Mouse (Mus musculus): ENCODE measurements around the gene Gipr. TPM values are rescaled to one million over a fixed set of nuclear protein-coding genes. Genes with fewer than 3 reads are reported as not detected.

Gipr gene
- polyA plus RNA-seq, 1 experiment, result 2.6 TPM

DNA sequence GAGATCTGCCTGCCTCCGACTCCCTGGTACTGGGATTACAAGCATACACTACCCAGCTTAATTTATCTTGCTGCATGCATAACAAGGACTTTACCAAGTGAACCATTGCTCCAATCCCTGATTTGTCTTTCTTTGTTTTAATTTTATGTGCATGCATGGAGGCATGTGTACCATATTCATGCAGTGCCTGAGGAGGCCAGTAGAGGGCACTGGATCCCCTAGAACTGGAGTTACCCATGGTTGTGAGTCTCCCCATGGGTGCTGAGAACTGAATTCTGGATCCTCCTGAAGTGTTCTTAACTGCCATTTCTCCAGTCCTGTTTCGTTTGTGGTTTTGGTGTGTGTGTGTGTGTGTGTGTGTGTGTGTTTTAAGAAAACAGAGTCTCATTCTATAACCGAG, 1.1 kb upstream of the Gipr start:
- no peaks in the 10 kb centered on the region for H3K27me3 ChIP-seq (ENCODE audit: control insufficient read depth, insufficient read depth, low read length)
- 89% methylated on average over 3 of the region's 3 CpGs for WGBS

DNA sequence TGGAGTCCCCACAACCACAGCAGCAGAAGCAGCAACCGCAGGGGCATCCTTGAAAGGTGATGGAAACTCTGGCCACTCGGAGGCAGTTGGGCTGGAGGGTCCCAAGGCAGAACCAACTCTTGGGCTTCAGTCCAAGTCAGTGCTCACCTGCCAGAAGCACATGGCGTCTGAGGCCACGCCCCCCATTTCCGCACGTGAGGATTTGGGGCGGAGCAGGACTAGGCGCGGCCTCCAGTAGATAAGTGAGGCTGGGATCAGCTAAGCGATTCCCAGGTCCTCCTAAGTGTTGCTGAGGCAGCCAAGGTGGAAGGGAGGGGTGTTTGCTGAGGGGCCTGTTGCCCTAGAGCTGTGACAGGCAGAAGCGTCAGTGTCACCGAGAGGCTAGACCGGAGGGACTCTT, 949 bp downstream of the Gipr start:
- 19% methylated on average over 13 of the region's 13 CpGs for WGBS
- Histone ChIP-seq H3K27me3 (ENCODE audit: control insufficient read depth, insufficient read depth, low read length) (no peaks in the 10 kb centered on the region), H3K4me3 (replicated peaks; ENCODE audit: insufficient read depth, low read depth, low read length) (no peak overlapping the region), H3K27ac (ENCODE audit: insufficient read depth, low read length) (no peak overlapping the region), H3K4me1 (ENCODE audit: control insufficient read depth, insufficient read depth, low read length) (no peaks in the 10 kb centered on the region; the same call in none of the 2 replicates)
- TF ChIP-seq POLR2A (IDR thresholded peaks at IDR 0.05; ENCODE audit: borderline replicate concordance, insufficient read depth, low read length) (no peak), CTCF (IDR thresholded peaks at IDR 0.05; ENCODE audit: borderline replicate concordance, insufficient read depth, low read depth, low read length) (no peak)
- no peak for DNase-seq

More for the DNA sequence above, 1.1 kb upstream of the Gipr start:
- Histone ChIP-seq H3K4me1 (ENCODE audit: control insufficient read depth, insufficient read depth, low read length) (peaks cover 8% of the 10 kb centered on the region), H3K4me3 (replicated peaks; ENCODE audit: insufficient read depth, low read depth, low read length) (no peak overlapping the region), H3K27ac (ENCODE audit: insufficient read depth, low read length) (no peak overlapping the region)
- no peak for TF ChIP-seq CTCF (IDR thresholded peaks at IDR 0.05; ENCODE audit: borderline replicate concordance, insufficient read depth, low read depth, low read length)
- TF ChIP-seq POLR2A (IDR thresholded peaks at IDR 0.05; ENCODE audit: borderline replicate concordance, insufficient read depth, low read length), result no peak
- DNase-seq, result no peak

DNA sequence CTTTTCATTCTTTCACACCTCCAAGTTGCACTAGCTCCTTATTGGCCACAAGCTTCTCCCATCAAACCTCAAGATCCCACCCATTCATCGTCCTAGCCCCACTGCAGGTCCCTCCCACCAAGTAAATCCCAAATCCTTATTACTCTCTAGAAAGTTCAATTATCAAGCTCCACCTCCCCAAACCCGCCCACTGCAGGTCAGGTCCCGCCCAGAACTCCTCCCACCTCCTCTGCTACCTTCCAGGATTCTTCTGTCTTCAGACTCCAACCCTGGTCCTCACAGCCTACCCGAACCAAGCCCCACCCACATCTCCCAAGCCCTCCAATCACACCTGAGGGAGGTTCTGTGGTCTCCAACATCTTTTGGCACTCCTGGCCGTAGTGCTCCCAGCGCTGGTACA, 1.7 kb downstream of the Gipr start:
- H3K4me3 ChIP-seq (replicated peaks; ENCODE audit: insufficient read depth, low read depth, low read length), result no peak overlapping the region
- H3K4me1 ChIP-seq (ENCODE audit: control insufficient read depth, insufficient read depth, low read length), result peaks cover 7% of the 10 kb centered on the region
- no peak for TF ChIP-seq CTCF (IDR thresholded peaks at IDR 0.05; ENCODE audit: borderline replicate concordance, insufficient read depth, low read depth, low read length)
- no peak for TF ChIP-seq POLR2A (IDR thresholded peaks at IDR 0.05; ENCODE audit: borderline replicate concordance, insufficient read depth, low read length)
- no peak for DNase-seq
- WGBS, result 8% methylated on average over 6 of the region's 6 CpGs
- no peaks in the 10 kb centered on the region for H3K27me3 ChIP-seq (ENCODE audit: control insufficient read depth, insufficient read depth, low read length)
- no peak overlapping the region for H3K27ac ChIP-seq (ENCODE audit: insufficient read depth, low read length)

DNA sequence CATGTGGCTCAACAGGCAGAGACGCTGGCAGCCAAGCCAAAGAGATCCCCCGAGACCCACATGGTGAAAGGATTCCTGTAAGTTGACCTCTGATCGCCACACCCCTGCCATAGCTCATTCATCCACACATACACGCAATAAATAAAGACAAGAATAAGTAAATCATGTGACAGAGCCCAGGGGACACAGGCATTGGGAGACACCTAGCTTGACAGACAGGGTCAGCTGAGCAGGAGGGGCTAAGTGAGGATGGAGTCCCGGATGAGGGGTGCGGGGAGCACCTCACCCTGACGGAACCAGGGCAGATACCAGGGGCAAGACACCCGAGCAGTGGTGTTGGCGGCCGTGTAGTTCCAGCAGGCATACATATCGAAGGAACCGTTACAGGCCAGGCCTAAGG, 2.2 kb downstream of the Gipr start:
- Histone ChIP-seq H3K27me3 (ENCODE audit: control insufficient read depth, insufficient read depth, low read length) (no peaks in the 10 kb centered on the region), H3K4me1 (ENCODE audit: control insufficient read depth, insufficient read depth, low read length) (peaks cover 9% of the 10 kb centered on the region), H3K27ac (ENCODE audit: insufficient read depth, low read length) (no peak overlapping the region), H3K4me3 (replicated peaks; ENCODE audit: insufficient read depth, low read depth, low read length) (no peak overlapping the region)
- TF ChIP-seq POLR2A (IDR thresholded peaks at IDR 0.05; ENCODE audit: borderline replicate concordance, insufficient read depth, low read length) (no peak), CTCF (IDR thresholded peaks at IDR 0.05; ENCODE audit: borderline replicate concordance, insufficient read depth, low read depth, low read length) (no peak)
- 51% methylated on average over 12 of the region's 12 CpGs for WGBS
- no peak for DNase-seq

DNA sequence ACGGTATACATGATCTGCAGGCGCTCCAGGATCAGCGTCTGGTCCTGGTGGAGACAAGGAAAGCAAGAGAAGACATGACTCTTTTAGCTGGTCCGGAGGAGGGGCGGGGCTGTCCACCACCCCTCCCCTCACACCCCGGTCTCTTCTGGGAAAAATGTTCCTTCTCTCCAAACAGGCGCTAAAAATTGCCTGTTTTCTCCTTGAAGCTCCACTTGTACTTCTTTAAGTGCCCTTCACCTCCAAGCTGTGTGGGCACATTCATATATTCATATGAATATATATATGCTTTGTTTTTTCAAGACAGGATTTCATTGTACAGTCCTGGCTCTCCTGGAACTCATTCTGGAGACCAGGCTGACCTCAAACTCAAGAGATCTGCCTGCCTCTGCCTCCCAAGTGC, 3.0 kb downstream of the Gipr start:
- DNase-seq, result no peak
- no peak for TF ChIP-seq CTCF (IDR thresholded peaks at IDR 0.05; ENCODE audit: borderline replicate concordance, insufficient read depth, low read depth, low read length)
- no peak for TF ChIP-seq POLR2A (IDR thresholded peaks at IDR 0.05; ENCODE audit: borderline replicate concordance, insufficient read depth, low read length)
- 84% methylated on average over 7 of the region's 7 CpGs for WGBS

DNA sequence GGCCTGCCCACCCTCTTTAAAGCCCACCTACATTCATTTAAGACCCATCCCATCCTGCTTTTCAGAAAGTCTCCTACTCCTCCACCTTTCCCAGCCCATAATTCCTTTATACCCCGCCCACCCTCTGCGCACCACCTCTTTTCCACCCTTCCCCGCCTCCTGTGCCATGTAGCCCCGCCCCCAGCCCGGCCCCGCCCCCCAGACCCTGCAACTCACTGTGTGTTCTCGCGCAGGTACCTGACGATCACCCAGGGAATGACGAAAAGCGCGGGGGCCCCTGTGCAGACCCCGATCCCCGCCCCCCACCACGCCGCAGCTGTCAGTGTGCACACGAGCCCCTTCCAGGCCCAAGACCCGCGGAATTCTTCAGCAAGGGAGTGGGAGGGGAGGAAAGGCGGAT, 5.8 kb downstream of the Gipr start:
- no peak for DNase-seq
- Histone ChIP-seq H3K27me3 (ENCODE audit: control insufficient read depth, insufficient read depth, low read length) (no peaks in the 10 kb centered on the region), H3K4me1 (ENCODE audit: control insufficient read depth, insufficient read depth, low read length) (peaks cover 14% of the 10 kb centered on the region), H3K27ac (ENCODE audit: insufficient read depth, low read length) (no peak overlapping the region), H3K4me3 (replicated peaks; ENCODE audit: insufficient read depth, low read depth, low read length) (no peak overlapping the region)
- TF ChIP-seq POLR2A (IDR thresholded peaks at IDR 0.05; ENCODE audit: borderline replicate concordance, insufficient read depth, low read length), result no peak
- no peak for TF ChIP-seq CTCF (IDR thresholded peaks at IDR 0.05; ENCODE audit: borderline replicate concordance, insufficient read depth, low read depth, low read length)
- 2% methylated on average over 20 of the region's 20 CpGs for WGBS

More for the DNA sequence above, 3.0 kb downstream of the Gipr start:
- Histone ChIP-seq H3K27me3 (ENCODE audit: control insufficient read depth, insufficient read depth, low read length) (no peaks in the 10 kb centered on the region), H3K4me3 (replicated peaks; ENCODE audit: insufficient read depth, low read depth, low read length) (no peak overlapping the region), H3K27ac (ENCODE audit: insufficient read depth, low read length) (no peak overlapping the region), H3K4me1 (ENCODE audit: control insufficient read depth, insufficient read depth, low read length) (peaks cover 9% of the 10 kb centered on the region)

DNA sequence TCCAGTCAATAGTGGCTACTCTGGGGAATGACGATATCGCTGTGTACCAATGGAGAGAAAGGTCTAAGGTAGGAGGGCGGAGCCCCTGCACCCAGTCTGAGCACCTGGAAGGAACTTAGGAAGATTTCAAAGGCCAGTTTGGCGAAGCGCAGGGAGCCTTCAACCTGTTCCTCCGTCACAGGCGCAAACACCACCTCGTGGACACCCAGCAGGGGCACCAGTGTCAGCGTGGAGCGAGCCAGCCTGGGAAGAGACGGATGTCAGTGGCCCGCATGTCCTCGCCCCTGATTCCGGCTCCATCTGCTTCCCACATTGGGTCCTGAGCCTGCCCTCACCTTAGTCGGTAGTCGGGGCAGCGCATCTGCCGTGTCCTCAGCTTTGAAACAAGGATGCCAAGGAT, 6.5 kb downstream of the Gipr start:
- DNase-seq, result no peak
- Histone ChIP-seq H3K4me3 (replicated peaks; ENCODE audit: insufficient read depth, low read depth, low read length) (no peak overlapping the region), H3K27me3 (ENCODE audit: control insufficient read depth, insufficient read depth, low read length) (no peaks in the 10 kb centered on the region), H3K4me1 (ENCODE audit: control insufficient read depth, insufficient read depth, low read length) (peaks cover 14% of the 10 kb centered on the region), H3K27ac (ENCODE audit: insufficient read depth, low read length) (no peak overlapping the region)
- no peak for TF ChIP-seq POLR2A (IDR thresholded peaks at IDR 0.05; ENCODE audit: borderline replicate concordance, insufficient read depth, low read length)
- TF ChIP-seq CTCF (IDR thresholded peaks at IDR 0.05; ENCODE audit: borderline replicate concordance, insufficient read depth, low read depth, low read length), result no peak
- WGBS, result 13% methylated on average over 18 of the region's 18 CpGs

DNA sequence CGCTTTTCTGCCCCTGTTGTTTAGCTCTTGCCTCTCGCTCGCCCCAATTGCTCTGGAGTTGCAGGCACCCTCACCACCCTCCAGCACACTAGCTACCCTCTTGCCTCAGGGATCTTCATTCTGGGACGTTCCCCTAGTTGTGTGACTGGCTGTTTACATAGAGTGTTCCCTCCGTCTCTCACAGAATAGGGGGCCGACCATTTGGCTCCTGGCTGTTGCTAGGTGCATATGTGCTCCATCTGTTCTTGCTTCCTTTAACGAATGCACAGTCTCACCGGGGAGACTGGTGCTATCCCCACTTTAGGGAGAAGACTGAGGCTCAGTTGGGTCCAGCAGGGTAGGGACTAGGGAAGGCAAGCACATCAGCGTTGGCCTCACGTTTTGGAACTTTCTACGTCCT, 7.3 kb downstream of the Gipr start:
- no peaks in the 10 kb centered on the region for H3K27me3 ChIP-seq (ENCODE audit: control insufficient read depth, insufficient read depth, low read length)
- TF ChIP-seq POLR2A (IDR thresholded peaks at IDR 0.05; ENCODE audit: borderline replicate concordance, insufficient read depth, low read length) (no peak), CTCF (IDR thresholded peaks at IDR 0.05; ENCODE audit: borderline replicate concordance, insufficient read depth, low read depth, low read length) (no peak)
- H3K27ac ChIP-seq (ENCODE audit: insufficient read depth, low read length), result no peak overlapping the region
- H3K4me3 ChIP-seq (replicated peaks; ENCODE audit: insufficient read depth, low read depth, low read length), result no peak overlapping the region
- 64% methylated on average over 11 of the region's 11 CpGs for WGBS
- H3K4me1 ChIP-seq (ENCODE audit: control insufficient read depth, insufficient read depth, low read length), result peaks cover 14% of the 10 kb centered on the region
- DNase-seq, result no peak
